ENCODE assay signal across 8 mouse cellular contexts in genomic region chr8:11550281-11550948, GRCm38 (mm10). TPM values are rescaled to one million over a fixed set of nuclear protein-coding genes. Genes with fewer than 3 reads are reported as not detected.
DNase-seq lines count a peak whose midpoint lies in the region; ATAC-seq and TF ChIP-seq lines count a peak whose summit lies in the region.

Gene Cars2 (minus strand): TSS chr8:11550783.

- peak within 1 kb of the TSS; percentile 83 for H3K27ac ChIP-seq in embryonic facial prominence, embryonic 14.5 days (replicated peaks; ENCODE audit: low read depth, low read length)
- H3K27ac ChIP-seq in limb, embryonic 14.5 days (replicated peaks; ENCODE audit: low read depth, low read length) = peak within 1 kb of the TSS; percentile 81
- H3K27ac ChIP-seq in midbrain, postnatal 0 days (ENCODE audit: low read depth, low read length) = peak within 1 kb of the TSS; percentile 85

- H3K4me1 ChIP-seq in embryonic facial prominence, embryonic 14.5 days (ENCODE audit: control insufficient read depth, insufficient read depth, low read length) = peaks cover 19% of the 10 kb centered on the region
- peaks cover 9% of the 10 kb centered on the region for H3K4me1 ChIP-seq in limb, embryonic 14.5 days (ENCODE audit: control insufficient read depth, insufficient read depth, low read length)
- peaks cover 8% of the 10 kb centered on the region for H3K4me1 ChIP-seq in midbrain, postnatal 0 days (ENCODE audit: insufficient read depth, low read length)

- peak; percentile 78 for ATAC-seq in embryonic facial prominence, embryonic 14.5 days (ENCODE audit: low read depth)
- peak; percentile 73 for ATAC-seq in limb, embryonic 14.5 days (ENCODE audit: low FRiP score, low read depth)
- ATAC-seq in midbrain, postnatal 0 days (ENCODE audit: low FRiP score) = no peak

- no peaks in the 10 kb centered on the region for H3K9me3 ChIP-seq in embryonic facial prominence, embryonic 14.5 days (ENCODE audit: control insufficient read depth, low read length)
- H3K9me3 ChIP-seq in limb, embryonic 14.5 days (ENCODE audit: control insufficient read depth, low read length) = no peaks in the 10 kb centered on the region
- no peaks in the 10 kb centered on the region for H3K9me3 ChIP-seq in midbrain, postnatal 0 days (ENCODE audit: low read length)

- H3K4me2 ChIP-seq in embryonic facial prominence, embryonic 14.5 days (ENCODE audit: low read depth, low read length) = peak within 1 kb of the TSS; percentile 85
- H3K4me2 ChIP-seq in limb, embryonic 14.5 days (replicated peaks; ENCODE audit: low read depth, low read length, severe bottlenecking) = peak within 1 kb of the TSS; percentile 67
- H3K4me2 ChIP-seq in midbrain, postnatal 0 days (ENCODE audit: low read depth, low read length, poor library complexity, severe bottlenecking) = peak within 1 kb of the TSS; percentile 77

- H3K9ac ChIP-seq in embryonic facial prominence, embryonic 14.5 days (ENCODE audit: low read depth, low read length) = peak within 1 kb of the TSS; percentile 78
- H3K9ac ChIP-seq in limb, embryonic 14.5 days (ENCODE audit: low read depth, low read length, severe bottlenecking) = peak within 1 kb of the TSS; percentile 75
- H3K9ac ChIP-seq in midbrain, postnatal 0 days (replicated peaks; ENCODE audit: low read length, poor library complexity, severe bottlenecking) = peak within 1 kb of the TSS; percentile 91

- WGBS in embryonic facial prominence, embryonic 14.5 days = 0% methylated on average over 27 of the region's 53 CpGs
- under 1% methylated on average over 47 of the region's 53 CpGs for WGBS in limb, embryonic 14.5 days
- WGBS in midbrain, postnatal 0 days = under 1% methylated on average over 52 of the region's 53 CpGs

- H3K4me3 ChIP-seq in embryonic facial prominence, embryonic 14.5 days (ENCODE audit: low read depth, low read length) = peak within 1 kb of the TSS; percentile 70
- peak within 1 kb of the TSS; percentile 64 for H3K4me3 ChIP-seq in limb, embryonic 14.5 days (replicated peaks; ENCODE audit: low read length)
- peak within 1 kb of the TSS; percentile 81 for H3K4me3 ChIP-seq in midbrain, postnatal 0 days (ENCODE audit: low read depth, low read length)

- no peaks in the 10 kb centered on the region for H3K27me3 ChIP-seq in embryonic facial prominence, embryonic 14.5 days (replicated peaks; ENCODE audit: control insufficient read depth, insufficient read depth, low read length)
- no peaks in the 10 kb centered on the region for H3K27me3 ChIP-seq in limb, embryonic 14.5 days (ENCODE audit: control insufficient read depth, insufficient read depth, low read length)
- no peaks in the 10 kb centered on the region for H3K27me3 ChIP-seq in midbrain, postnatal 0 days (ENCODE audit: insufficient read depth, low read length)

- TF ChIP-seq POLR2A in limb, embryonic 14.5 days (IDR thresholded peaks at IDR 0.05; ENCODE audit: borderline replicate concordance, extremely low read depth, insufficient read depth, insufficient read length) = peak; percentile 70; the same call in 1 of the 2 replicates

- no peak for TF ChIP-seq CTCF in midbrain, postnatal 0 days (IDR thresholded peaks at IDR 0.05)

- H3K36me3 ChIP-seq in embryonic facial prominence, embryonic 14.5 days (ENCODE audit: control insufficient read depth, insufficient read depth, low read length) = 0 out of 2 replicates have a peak, but pooled peaks cover 12% of the 10 kb centered on the region
- peaks cover 7% of the 10 kb centered on the region; the same call in 1 of the 2 replicates for H3K36me3 ChIP-seq in limb, embryonic 14.5 days (ENCODE audit: control insufficient read depth, insufficient read depth, low read length)
- H3K36me3 ChIP-seq in midbrain, postnatal 0 days (ENCODE audit: insufficient read depth, low read length) = peaks cover 11% of the 10 kb centered on the region; the same call in 1 of the 2 replicates

- DNase-seq in 3134 (ENCODE audit: extremely low read depth, insufficient read length, low spot score) = peak; percentile 97
- DNase-seq in adrenal gland, postnatal 36 days = peak; percentile 96 to 97
- DNase-seq in embryonic facial prominence, embryonic 14.5 days (ENCODE audit: low spot score) = peak; percentile 95
- peak; percentile 94 for DNase-seq in heart, adult 8-10 months (ENCODE audit: low spot score)
- DNase-seq in kidney, adult 9 months = peak; percentile 96
- peak; percentile 93 for DNase-seq in limb, embryonic 14.5 days (ENCODE audit: low spot score)
- peak; percentile 88 for DNase-seq in midbrain, postnatal 0 days (ENCODE audit: low spot score)
- DNase-seq in spleen, postnatal 14 days (ENCODE audit: low spot score in 2 of 2) = peak; percentile 84 to 85

RNA-seq across cellular contexts. Expression of gene Cars2, which starts in this region (rescaled TPM):
- 10 to 100 TPM; 34.6 to 39.8 TPM for total RNA-seq in adrenal gland, postnatal 36 days (2021)
- 22.5 and 23.6 TPM in 2 replicates for polyA plus RNA-seq in embryonic facial prominence, embryonic 14.5 days (2014; fragmentation: Nextera tagmentation; extraction: Ambion mirVana)
- 10 to 100 TPM; 50.7 to 55.7 (median 53.7) TPM for total RNA-seq in heart, adult 8-10 months (2022)
- 66.7 and 77.4 TPM in 2 replicates for polyA plus RNA-seq in limb, embryonic 14.5 days (2012; rRNA removed)
- 26.4 and 27.5 TPM in 2 replicates for polyA plus RNA-seq in limb, embryonic 14.5 days (2014; fragmentation: Nextera tagmentation; extraction: Ambion mirVana)
- 35.5 and 39.3 TPM in 2 replicates for total RNA-seq in midbrain, postnatal 0 days (2014; rRNA removed)
- polyA plus RNA-seq in midbrain, postnatal 0 days (2015; fragmentation: Nextera tagmentation; extraction: Ambion mirVana) = 19.5 and 20.1 TPM in 2 replicates
